Mouse (Mus musculus): ENCODE results near the gene Odf4.

Odf4 gene

DNA sequence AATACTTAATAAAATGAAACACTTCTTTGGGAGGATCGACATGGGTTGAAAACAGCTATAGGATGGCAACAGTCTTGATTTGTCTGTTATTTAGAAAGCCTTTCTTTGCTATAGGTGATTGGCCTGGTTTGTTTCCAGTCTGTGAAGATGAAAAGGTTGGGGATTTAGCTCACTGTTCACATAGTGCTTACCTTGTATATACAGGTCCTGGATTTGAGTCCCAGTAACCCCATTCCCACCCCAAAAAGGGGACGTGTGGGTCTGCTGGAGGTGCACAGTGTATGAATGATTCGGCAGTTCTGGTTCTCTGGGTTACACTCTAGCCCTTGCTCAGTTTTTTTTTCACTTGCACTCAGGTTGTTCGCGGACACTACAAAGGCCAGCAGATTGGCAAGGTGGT is 24.1 kb downstream of the Odf4 start:
- DNase-seq (ENCODE audit: low spot score in 2 of 2) = no peak

DNA sequence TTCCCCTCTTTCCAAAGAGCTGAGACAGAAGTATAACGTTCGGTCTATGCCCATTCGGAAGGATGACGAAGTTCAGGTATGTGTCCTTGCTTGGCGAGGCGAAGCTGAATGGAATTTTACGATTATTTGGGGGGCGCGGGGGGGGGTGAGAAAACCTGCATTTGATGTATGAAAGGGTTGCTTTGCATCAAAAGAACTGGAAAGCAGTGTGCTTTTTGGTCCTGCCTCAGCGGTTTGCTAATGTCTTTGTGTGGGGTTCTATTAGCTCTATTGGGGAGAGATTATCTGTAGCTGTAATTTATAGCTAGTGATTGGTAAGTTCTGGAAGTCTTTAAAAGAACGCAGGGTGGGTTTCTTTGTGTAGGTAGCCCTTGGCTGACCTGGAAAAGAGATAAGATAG is 24.5 kb downstream of the Odf4 start:
- DNase-seq (ENCODE audit: low spot score in 2 of 2) = no peak

DNA sequence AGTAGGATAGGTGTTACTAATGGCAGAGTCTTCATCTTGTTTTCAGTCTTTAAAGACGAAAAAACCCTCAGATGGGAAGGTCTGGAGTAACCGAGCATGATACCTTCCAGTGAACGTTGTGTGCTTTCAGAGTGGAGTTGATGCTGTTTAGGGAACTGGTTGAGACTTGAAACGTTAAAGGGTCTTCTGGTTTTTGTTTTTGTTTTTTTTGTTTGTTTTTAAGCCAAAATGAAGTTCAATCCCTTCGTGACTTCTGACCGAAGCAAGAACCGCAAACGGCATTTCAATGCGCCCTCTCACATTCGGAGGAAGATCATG is 24.9 kb downstream of the Odf4 start:
- DNase-seq (ENCODE audit: low spot score in 2 of 2) = no peak

GRCm38 (mm10) chr11:68901351-68902046 is 25.4 kb downstream of the Odf4 start, which contains the start of gene Rpl26:
Rpl26 (plus strand) TSS chr11:68901583.
- peak; percentile 100 for DNase-seq (ENCODE audit: low spot score in 2 of 2)

DNA sequence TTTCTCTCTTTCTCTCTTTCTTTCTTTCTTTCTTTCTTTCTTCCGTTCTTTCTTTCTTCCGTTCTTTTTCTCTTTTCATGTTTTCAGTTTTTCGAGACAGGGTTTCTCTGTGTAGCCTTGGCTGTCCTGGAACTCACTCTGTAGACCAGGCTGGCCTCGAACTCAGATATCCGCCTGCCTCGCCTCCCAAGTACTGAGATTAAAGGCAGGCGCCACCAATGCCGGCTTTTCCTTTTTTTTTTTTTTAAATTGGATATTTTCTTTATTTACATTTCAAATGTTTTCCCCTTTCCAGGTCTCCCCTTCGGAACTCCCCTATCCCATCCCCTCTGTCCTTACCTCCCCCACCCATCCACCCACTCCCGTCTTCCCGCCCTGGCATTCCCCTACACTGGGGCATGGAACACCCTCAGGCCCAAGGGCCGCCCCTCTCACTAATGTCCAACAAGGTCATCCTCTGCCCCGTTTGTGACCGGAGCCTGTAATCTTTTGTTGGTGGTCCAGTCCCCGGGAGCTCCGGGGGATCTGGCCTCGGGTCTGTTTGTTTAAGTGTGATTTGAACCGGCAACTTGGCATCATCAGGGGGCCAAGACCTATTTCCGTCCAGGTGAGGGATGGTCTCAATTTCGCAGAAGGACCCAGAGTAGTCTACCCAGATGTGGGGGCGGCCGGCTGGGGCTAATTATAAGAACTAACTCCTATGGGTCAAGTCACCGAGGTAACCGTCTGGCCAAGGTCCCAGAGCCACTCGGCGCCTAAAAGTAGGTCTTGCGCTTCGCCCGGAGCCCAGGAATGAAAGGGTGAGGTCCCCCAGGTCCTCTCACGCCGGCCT is 26.1 kb downstream of the Odf4 start:
- no peak for DNase-seq (ENCODE audit: low spot score in 2 of 2)

DNA sequence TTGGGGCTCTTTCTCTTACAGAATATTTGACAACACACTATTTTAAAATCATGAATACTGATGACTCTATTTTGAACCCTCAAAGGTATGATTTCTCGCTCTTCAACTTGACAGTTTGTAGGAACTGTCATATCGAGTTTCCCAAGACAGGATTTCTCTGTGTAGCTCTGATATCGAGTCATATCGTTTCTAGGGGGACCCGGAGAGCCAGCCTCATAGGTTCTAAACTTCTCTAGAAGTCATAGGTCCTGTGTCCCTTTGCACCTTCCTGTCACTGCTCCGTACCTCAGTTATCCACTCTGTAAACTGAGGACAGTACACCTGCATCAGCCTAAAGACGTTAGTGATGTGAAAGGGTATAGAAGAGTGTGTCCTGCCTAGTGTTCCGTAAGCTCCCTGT is 27.1 kb downstream of the Odf4 start:
- no peak for DNase-seq (ENCODE audit: low spot score in 2 of 2)

DNA sequence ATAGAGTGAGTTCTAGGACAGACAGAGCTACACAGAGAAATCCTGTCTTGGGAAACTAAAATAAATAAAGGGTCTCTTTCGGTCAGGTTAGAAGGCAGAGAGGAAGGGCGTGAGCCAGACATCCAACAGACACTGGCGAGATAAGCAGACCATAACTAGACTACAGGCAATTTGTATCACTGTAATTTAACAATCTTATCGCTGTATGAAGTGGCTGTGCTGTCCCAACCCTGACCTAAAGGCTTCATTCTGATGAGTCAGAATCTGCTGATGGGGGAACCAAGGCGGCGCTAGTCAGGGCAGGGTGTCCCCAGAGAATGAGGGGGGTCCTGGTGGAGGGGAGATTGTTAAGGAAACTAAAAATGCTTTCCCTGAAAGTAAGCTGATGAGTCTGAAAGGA is 28.1 kb downstream of the Odf4 start:
- no peak for DNase-seq (ENCODE audit: low spot score in 2 of 2)

DNA sequence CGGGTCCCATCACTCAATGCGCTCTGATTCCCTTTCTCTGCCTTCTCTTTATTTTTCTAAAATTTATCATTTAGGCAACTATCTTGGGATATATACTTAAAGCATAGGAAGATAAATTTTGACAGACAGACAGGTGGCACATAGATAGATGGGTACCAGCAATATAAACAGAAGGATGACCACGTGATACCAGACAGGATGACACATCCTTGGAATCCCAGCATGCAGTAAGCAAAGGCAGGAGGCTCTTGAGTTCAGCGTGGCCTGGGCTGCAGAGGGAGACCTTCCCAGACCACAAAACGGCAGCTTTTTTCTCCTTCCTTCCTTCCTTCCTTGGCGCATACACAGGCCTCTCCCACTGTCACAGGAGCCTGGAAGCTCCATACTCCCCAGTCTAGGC is 29.0 kb downstream of the Odf4 start:
- DNase-seq (ENCODE audit: low spot score in 2 of 2) = no peak

DNA sequence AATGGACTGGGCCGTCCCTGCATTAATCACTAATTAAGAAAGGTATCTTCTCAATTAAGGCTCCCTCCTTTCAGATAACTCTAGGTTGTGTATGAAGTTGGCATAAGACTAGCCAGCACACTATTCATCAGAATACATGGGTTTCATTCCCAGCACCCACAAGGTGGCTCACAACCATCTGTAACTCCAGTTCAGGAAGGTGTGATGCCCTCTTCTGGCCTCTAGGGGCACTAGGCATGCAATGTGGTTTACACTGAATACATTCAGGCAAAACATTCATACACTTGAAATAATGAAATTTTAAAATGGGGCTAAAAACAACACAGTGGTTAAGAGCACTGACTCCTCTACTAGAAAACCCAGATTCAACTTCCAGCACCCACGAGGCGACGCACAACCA is 29.8 kb downstream of the Odf4 start:
- DNase-seq (ENCODE audit: low spot score in 2 of 2) = no peak

- DNase-seq (ENCODE audit: low spot score in 2 of 2) = no peak
These were observed 30.6 kb downstream of the Odf4 start for GRCm38 (mm10) chr11:68896247-68896646.

DNA sequence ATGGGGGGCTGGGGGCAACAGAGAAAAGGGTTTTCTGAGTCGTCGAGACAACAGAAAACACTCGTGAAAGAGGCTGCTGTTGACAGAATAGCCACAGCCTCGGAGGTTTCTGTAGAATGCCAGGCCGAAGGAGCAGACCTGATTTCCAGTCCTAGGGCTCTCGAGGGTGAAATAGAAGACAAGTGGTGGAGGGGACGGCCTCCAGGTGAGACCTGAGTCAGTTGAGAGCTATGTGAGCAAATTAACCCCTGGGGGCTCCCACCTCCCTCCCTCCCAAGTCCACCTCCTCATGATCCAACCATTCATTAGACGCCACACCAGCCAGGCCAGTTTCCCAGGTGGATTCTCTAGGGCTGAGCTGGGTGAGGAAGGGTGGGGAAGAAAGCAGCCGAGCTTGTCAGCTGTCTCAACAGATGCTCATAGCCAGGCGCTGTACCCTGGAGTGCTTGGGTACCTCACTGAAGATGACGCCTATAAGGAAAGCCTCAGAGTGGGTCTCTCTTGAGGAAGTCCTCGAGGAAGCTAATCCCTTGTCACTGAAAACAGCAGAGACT is 32.9 kb downstream of the Odf4 start:
- DNase-seq (ENCODE audit: low spot score in 2 of 2) = no peak

- DNase-seq (ENCODE audit: low spot score in 2 of 2) = no peak
These were observed 34.5 kb downstream of the Odf4 start for GRCm38 (mm10) chr11:68892233-68892832.

DNA sequence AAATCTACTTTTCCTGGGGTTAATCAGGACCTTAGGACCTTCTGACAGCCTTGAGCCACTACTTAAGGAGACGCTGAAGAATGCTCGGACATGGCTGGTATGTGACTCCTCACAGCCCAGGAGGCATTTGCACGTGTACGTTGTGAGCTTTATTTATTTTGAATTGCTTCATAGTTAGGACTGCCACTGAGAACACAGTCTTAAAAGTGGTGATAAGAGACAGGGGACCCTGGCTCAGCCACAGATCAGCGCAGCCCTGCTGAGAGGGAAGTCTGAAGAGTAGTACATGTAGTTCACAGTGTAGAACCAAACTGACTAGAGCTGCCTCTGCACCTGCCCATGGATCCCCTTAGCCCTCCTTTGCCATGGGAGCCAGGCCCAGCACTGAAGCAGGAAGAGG is 35.1 kb downstream of the Odf4 start:
- no peak for DNase-seq (ENCODE audit: low spot score in 2 of 2)

GRCm38 (mm10) chr11:68890625-68891024 is 36.3 kb downstream of the Odf4 start:
- no peak for DNase-seq (ENCODE audit: low spot score in 2 of 2)

DNA sequence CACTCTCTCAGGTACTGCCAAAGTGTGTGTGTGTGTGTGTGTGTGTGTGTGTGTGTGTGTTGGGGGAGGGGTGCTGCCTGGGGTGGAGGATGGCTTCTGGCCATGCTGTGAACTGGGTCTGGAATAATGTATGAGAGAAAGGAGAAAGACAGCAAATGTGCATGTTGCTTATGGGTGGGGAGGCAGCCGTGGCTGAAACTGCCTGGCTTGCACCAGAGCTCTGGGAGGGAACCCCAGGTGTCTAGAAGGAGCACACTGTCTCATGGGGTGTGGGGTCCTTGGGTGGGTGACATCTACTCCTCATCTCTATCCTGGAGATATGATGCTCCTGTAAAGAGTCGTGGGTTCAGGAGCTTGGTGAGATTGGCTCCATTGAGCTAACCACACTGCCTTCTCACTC is 38.2 kb downstream of the Odf4 start:
- no peak for DNase-seq (ENCODE audit: low spot score in 2 of 2)

- no peak for DNase-seq (ENCODE audit: low spot score in 2 of 2)
These were observed 38.6 kb downstream of the Odf4 start, which contains the start of gene Rnf222 for GRCm38 (mm10) chr11:68888253-68888652. Rnf222 (plus strand) TSS chr11:68888553.

DNA sequence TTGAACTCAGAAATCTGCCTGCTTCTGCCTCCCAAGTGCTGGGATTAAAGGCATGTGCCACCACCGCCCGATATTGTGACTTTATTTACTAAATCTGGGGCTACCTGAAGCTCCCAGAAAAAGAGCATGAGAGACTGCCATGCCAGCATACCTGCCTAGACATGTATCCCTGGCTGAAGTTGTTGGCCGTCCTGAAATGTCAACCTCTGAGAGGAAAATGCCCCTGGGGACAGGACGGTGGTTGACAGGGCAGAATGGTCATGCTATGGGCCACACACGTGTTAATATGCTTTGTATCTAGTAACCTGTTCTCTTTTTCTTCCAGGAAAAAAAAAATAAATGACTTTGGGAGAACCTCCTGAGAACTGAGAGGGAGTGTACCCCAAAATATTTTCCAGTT is 40.8 kb downstream of the Odf4 start:
- DNase-seq (ENCODE audit: low spot score in 2 of 2) = no peak

- DNase-seq (ENCODE audit: low spot score in 2 of 2) = no peak
These were observed 42.5 kb downstream of the Odf4 start for GRCm38 (mm10) chr11:68884368-68884767.

DNA sequence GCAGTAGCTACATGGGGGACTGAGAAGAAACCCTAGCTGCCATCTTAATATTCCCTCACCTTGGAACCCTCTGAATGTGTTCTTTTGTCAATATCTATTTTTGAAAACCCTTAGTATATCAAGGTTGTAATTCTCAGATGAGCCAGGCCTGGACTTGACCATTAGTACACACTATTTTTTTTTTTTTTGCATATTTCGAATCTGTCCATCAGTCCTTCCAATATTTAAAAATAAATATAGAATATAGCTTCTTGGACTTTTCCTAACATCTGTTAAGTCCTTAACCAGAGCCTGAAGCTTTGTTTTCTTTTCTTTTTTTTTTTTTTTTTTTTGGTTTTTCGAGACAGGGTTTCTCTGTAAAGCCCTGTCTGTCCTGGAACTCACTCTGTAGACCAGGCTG is 43.0 kb downstream of the Odf4 start:
- no peak for DNase-seq (ENCODE audit: low spot score in 2 of 2)

GRCm38 (mm10) chr11:68882107-68882506 is 44.8 kb downstream of the Odf4 start:
- no peak for DNase-seq (ENCODE audit: low spot score in 2 of 2)

- no peak for DNase-seq (ENCODE audit: low spot score in 2 of 2)
These were observed 48.1 kb downstream of the Odf4 start for GRCm38 (mm10) chr11:68878811-68879210.

DNA sequence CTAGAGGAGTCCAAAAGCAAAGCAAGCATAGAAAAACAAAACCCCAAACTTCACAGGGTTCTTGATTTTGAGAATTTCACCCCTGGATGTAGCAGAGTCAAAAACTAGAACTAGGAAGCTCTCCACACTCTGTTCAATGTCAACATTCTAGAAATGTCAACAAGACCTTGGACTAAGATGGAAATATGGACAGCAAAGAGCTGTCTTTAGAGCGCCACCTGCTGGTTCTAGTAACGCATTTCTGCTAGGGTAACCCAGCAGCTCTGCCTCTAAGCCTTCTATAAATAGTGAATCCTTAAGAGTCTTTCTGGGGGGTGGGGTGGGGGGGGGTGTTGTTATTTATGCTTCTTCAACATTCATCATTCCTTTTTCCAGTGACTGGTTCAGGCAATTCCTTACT is 52.0 kb downstream of the Odf4 start:
- peak; percentile 62 to 63 for DNase-seq (ENCODE audit: low spot score in 2 of 2)
